Mouse (Mus musculus) erythroblast, embryonic 14.5 days (primary cell): ENCODE results near the gene Sik3. TPM values are rescaled to one million over a fixed set of nuclear protein-coding genes. Genes with fewer than 3 reads are reported as not detected.
"Not testable (repeated sequence)": the region's sequence is repeated elsewhere in the genome, so short reads cannot be mapped to it uniquely, and the experiment has no call there.

Experiments used
- H3K27me3 ChIP-seq: 2 replicates; pipeline ENCODE4 v1.6.1; 2012; ENCODE audit warnings: inconsistent platforms; ENCODE audit not compliant: control insufficient read depth
- H3K36me3 ChIP-seq: 2 replicates; pipeline ENCODE4 v1.6.1; 2012; ENCODE audit warnings: mild to moderate bottlenecking, inconsistent platforms; ENCODE audit not compliant: control insufficient read depth
- H3K4me1 ChIP-seq: 2 replicates; pipeline ENCODE4 v1.6.1; 2012; ENCODE audit warnings: inconsistent platforms; ENCODE audit not compliant: control insufficient read depth
- H3K4me3 ChIP-seq: replicated peaks from 2 replicates; pipeline ENCODE3; 2012; ENCODE audit warnings: moderate library complexity, mild to moderate bottlenecking, inconsistent platforms
- H3K9me3 ChIP-seq: 2 replicates; pipeline ENCODE4 v1.6.1; 2012; ENCODE audit warnings: low read length, inconsistent platforms, mixed read lengths; ENCODE audit not compliant: control insufficient read depth
- GATA1 ChIP-seq: IDR thresholded peaks from 2 replicates; pipeline ENCODE4 v1.6.1; 2012; ENCODE audit warnings: low read length, inconsistent platforms, mixed read lengths
- TAL1 ChIP-seq: IDR thresholded peaks from 3 replicates; pipeline ENCODE4 v1.6.1; 2012; ENCODE audit warnings: low read length, inconsistent platforms, mixed read lengths
- polyA plus RNA-seq: library from polyadenylated mRNA; stranded (reverse); fragments of >175 nt; gene quantifications from 2 replicates; pipeline ENCODE4 v1.2.3, GENCODE M21; 2012

Gene Sik3
- polyA plus RNA-seq, 1 experiment: 0.13 TPM

DNA sequence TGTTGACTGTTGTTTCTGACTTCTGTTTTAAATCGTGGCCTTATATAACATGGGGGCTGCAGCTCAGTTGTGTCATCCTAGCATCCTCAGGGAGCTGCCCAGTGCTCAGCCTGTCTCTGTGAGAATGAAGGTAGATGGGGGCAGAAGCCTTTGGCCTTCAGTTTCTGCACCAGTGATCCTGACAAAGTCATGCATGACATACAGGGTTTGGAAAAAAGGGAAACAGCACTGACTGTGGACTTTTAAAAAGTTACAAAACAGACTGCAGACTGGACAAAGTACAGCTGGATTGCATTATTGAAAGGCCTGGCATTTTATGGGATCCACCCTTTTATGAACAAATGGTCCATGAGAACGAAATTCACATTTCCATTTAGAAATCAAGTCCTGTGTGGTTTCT lies 113.7 kb downstream of the Sik3 start:
- TF ChIP-seq GATA1 (no peak), TAL1 (no peak)
- Histone ChIP-seq H3K36me3 (peaks cover 9% of the 10 kb centered on the region), H3K4me1 (peaks cover 5% of the 10 kb centered on the region; the same call in 1 of the 2 replicates), H3K4me3 (no peak overlapping the region), H3K9me3 (no peaks in the 10 kb centered on the region), H3K27me3 (no peaks in the 10 kb centered on the region)

DNA sequence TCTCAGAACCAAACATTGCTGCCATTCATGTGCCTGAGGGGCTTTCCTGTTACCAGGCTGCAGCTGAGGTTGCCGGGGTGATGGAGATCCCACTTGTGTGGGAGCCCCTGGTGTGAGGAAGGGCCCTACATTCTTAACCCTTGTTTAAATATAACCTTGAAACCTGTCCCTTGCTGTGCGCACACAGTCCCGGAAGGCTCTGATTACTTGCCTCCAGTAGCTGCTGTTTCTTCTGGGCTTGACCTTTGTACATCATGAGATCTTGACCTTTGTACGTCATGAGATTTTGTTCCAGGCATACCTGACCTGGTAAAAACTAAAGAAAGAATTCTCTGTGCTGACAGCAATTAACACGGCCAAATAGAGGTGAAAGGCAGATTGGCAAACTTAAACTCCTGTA lies 114.7 kb downstream of the Sik3 start:
- H3K36me3 ChIP-seq: peaks cover 9% of the 10 kb centered on the region

DNA sequence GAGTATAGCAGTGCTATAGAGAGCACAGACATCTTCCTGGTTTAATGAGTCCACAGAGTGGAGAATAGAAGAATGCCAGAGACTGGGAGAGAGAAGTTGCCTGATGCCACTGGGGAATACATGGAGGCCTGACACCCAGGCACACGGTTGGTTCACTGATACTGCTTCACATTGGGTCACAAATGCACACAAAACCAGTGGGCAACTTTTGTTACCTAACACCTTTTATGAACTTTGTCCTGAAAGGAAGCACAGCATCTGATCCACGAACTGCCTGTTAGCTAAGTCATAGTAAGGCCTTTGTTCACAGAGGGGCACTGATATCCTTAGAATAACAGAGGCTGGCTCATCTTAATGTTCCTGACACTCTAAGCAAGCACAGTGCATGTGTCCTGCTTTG lies 116.6 kb downstream of the Sik3 start:
- Histone ChIP-seq H3K4me1 (peaks cover 3% of the 10 kb centered on the region; the same call in 1 of the 2 replicates), H3K36me3 (peaks cover 3% of the 10 kb centered on the region; the same call in 1 of the 2 replicates), H3K27me3 (no peaks in the 10 kb centered on the region), H3K9me3 (no peaks in the 10 kb centered on the region), H3K4me3 (no peak overlapping the region)
- TF ChIP-seq TAL1: no peak
- no peak for TF ChIP-seq GATA1

More for the DNA sequence above, 114.7 kb downstream of the Sik3 start:
- Histone ChIP-seq H3K4me3 (no peak overlapping the region), H3K9me3 (no peaks in the 10 kb centered on the region), H3K27me3 (no peaks in the 10 kb centered on the region), H3K4me1 (peaks cover 3% of the 10 kb centered on the region; the same call in 1 of the 2 replicates)
- TF ChIP-seq TAL1 (no peak), GATA1 (no peak)

DNA sequence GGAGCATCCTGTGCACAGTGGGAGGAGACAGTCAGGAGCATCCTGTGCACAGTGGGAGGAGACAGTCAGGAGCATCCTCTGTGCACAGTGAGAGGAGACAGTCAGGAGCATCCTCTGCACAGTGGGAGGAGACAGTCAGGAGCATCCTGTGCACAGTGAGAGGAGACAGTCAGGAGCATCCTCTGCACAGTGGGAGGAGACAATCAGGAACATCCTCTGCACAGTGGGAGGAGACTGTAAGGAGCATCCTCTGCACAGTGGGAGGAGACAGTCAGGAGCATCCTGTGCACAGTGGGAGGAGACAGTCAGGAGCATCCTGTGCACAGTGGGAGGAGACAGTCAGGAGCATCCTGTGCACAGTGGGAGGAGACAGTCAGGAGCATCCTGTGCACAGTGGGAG lies 120.2 kb downstream of the Sik3 start:
- H3K36me3 ChIP-seq, H3K4me3 ChIP-seq, H3K4me1 ChIP-seq, H3K9me3 ChIP-seq, H3K27me3 ChIP-seq: not testable (repeated sequence)

DNA sequence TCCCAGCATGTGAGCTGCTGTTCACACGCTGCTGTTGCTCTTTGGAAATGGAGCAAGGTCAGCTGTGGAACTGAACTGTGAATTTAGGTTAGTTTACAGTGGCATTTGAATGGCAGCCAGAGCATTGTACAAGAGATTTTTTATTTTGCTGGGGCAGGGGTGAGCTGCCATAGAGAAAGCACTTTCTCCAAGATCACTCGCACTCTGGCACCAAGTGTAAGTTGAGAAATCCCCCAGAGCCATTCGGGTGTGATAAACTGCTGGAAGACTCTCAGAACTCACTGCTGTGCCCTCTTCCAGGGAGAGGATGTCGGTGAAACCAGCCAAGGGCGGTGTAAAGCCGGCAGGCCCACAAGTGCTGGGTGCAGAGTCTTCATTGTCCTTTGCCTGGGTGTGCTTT lies 126.2 kb downstream of the Sik3 start:
- H3K9me3 ChIP-seq: peaks cover 4% of the 10 kb centered on the region; the same call in 1 of the 2 replicates
- TF ChIP-seq GATA1: no peak
- TF ChIP-seq TAL1: no peak
- no peak overlapping the region for H3K4me3 ChIP-seq
- H3K36me3 ChIP-seq: no peaks in the 10 kb centered on the region; the same call in 1 of the 2 replicates
- no peaks in the 10 kb centered on the region for H3K27me3 ChIP-seq
- H3K4me1 ChIP-seq: no peaks in the 10 kb centered on the region

DNA sequence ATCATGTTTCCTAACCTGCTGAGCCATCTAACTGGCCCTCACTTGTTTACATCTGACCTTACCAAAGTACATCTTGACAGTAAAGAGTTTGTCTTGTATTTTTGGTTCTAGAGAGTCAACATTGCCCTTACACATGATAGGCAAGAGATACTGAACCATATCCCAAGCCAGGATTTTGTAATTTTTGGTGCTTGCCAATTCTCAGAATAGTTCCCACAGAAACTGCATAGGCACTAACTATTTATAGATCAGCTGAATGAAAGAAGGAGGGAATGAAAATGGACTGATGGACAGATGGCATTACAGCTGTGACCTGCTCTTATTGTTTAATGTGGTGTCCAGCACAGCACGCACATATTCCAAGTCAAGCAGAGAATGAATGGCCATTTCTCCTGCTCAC lies 128.2 kb downstream of the Sik3 start:
- no peak overlapping the region for H3K4me3 ChIP-seq
- no peaks in the 10 kb centered on the region for H3K27me3 ChIP-seq
- H3K36me3 ChIP-seq: no peaks in the 10 kb centered on the region; the same call in 1 of the 2 replicates
- TF ChIP-seq TAL1: no peak
- no peak for TF ChIP-seq GATA1
- peaks cover 4% of the 10 kb centered on the region; the same call in 1 of the 2 replicates for H3K9me3 ChIP-seq
- H3K4me1 ChIP-seq: no peaks in the 10 kb centered on the region

DNA sequence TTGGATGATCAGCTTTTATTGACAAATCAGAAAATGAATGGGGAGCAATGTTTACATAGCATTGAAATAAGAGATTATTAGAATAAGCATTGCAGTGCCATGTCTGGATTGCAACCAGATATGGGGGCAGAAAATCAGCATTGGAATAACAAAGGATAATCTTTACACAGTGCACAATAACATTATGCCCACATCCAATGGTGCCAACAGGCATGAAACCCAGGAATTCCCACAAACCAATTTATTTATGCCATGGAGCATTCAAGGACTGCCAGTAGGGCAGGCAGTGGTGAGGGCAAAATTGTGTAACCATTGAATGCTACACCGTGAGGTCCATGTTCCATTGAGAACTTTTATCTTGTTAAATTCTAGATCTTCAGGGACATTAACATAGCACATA lies 129.4 kb downstream of the Sik3 start:
- H3K27me3 ChIP-seq: no peaks in the 10 kb centered on the region
- H3K36me3 ChIP-seq: no peaks in the 10 kb centered on the region; the same call in 1 of the 2 replicates
- TF ChIP-seq GATA1: no peak
- TF ChIP-seq TAL1: no peak
- no peaks in the 10 kb centered on the region for H3K4me1 ChIP-seq
- no peak overlapping the region for H3K4me3 ChIP-seq
- no peaks in the 10 kb centered on the region for H3K9me3 ChIP-seq

DNA sequence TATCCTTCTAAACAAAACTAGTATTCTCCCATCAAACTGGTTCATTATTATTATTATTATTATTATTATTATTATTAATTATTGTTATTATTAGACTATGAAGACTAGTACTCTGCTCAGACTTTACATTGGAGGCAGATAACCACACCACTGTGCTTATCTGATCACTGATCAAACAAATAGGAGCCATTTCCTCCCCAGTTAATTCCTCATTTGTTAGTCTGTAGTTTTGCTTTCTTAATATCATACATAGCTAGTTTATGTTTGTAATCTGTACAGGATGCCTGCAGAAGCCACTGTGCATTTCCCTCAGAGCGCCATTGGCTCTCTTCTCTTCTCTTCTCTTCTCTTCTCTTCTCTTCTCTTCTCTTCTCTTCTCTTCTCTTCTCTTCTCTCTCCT lies 129.9 kb downstream of the Sik3 start:
- H3K36me3 ChIP-seq: no peaks in the 10 kb centered on the region; the same call in 1 of the 2 replicates
- TF ChIP-seq GATA1: no peak
- no peak for TF ChIP-seq TAL1
- no peaks in the 10 kb centered on the region for H3K4me1 ChIP-seq
- H3K4me3 ChIP-seq: no peak overlapping the region
- no peaks in the 10 kb centered on the region for H3K27me3 ChIP-seq
- H3K9me3 ChIP-seq: no peaks in the 10 kb centered on the region

DNA sequence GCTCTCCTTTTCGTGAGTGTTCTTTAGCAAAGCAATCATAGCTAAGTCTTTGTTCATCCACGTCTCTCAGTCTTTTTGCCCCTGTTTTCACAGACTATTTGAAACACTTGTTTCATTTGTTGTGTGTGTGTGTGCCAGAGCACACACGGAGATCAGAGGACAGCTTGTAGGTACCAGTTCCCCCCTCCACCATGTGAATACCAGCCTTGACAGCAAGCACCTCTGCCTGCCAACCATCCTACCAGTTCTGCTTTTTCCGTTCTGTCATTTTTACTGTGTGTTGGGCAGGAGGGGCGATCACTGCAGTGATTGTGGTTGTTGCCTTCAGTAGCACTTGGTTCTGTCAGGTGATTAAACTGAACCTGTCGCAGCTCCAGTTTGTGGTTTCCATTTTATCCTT lies 132.4 kb downstream of the Sik3 start:
- H3K36me3 ChIP-seq: no peaks in the 10 kb centered on the region; the same call in 1 of the 2 replicates
- peaks cover 17% of the 10 kb centered on the region for H3K4me1 ChIP-seq
- no peak for TF ChIP-seq TAL1
- no peak for TF ChIP-seq GATA1
- H3K9me3 ChIP-seq: no peaks in the 10 kb centered on the region
- no peaks in the 10 kb centered on the region for H3K27me3 ChIP-seq
- H3K4me3 ChIP-seq: no peak overlapping the region

DNA sequence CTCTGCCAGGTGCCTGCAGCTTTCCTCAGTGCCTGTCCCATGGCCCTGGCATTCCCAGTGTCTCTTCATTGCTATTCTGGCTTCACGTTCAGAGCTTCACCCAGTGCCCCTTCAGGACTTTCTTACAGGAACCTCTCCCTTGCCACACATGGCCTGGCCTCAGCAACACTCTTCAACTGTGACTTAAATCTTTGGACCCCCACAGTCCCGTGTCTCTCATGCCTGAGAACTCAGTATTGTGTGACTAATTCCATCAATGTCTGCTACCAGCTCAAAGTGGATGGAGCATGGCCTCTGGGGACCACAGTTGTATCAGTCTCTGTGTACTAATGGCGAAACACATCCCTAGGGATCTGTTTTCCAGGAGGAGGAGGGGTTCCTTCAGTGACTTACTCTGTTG lies 133.8 kb downstream of the Sik3 start:
- H3K27me3 ChIP-seq: no peaks in the 10 kb centered on the region
- peaks cover 20% of the 10 kb centered on the region for H3K4me1 ChIP-seq
- no peaks in the 10 kb centered on the region for H3K9me3 ChIP-seq
- no peak overlapping the region for H3K4me3 ChIP-seq
- TF ChIP-seq TAL1 (no peak), GATA1 (no peak)
- H3K36me3 ChIP-seq: no peaks in the 10 kb centered on the region
